Mouse (Mus musculus) midbrain, embryonic 13.5 days (tissue): ENCODE results near the gene Gpr182. TPM values are rescaled to one million over a fixed set of nuclear protein-coding genes. Genes with fewer than 3 reads are reported as not detected.

Experiments
- ATAC-seq: fragments of 200-750 bp; cut with Nextera tagmentation; 2 replicates; pipeline ENCODE4 v1.8.0; 2017; ENCODE audit warnings: mild to moderate bottlenecking, moderate TSS enrichment, moderate library complexity
- H3K27ac ChIP-seq: fragments of 300-500 bp; sonication (generic); 2 replicates; pipeline ENCODE4 v1.5.1; 2015; ENCODE audit warnings: inconsistent platforms, mild to moderate bottlenecking, moderate library complexity
- H3K27me3 ChIP-seq: fragments of 300-500 bp; sonication (generic); 2 replicates; pipeline ENCODE4 v1.6.1; 2015; ENCODE audit warnings: mild to moderate bottlenecking, inconsistent platforms
- H3K36me3 ChIP-seq: fragments of 300-500 bp; sonication (generic); 2 replicates; pipeline ENCODE4 v1.6.1; 2015; ENCODE audit warnings: mild to moderate bottlenecking, inconsistent platforms
- H3K4me1 ChIP-seq: fragments of 300-500 bp; sonication (generic); replicated peaks from 2 replicates; pipeline ENCODE4 v1.6.1; 2015; ENCODE audit warnings: inconsistent platforms
- H3K4me2 ChIP-seq: fragments of 300-500 bp; sonication (generic); replicated peaks from 2 replicates; pipeline ENCODE4 v1.6.1; 2015; ENCODE audit warnings: moderate library complexity, mild to moderate bottlenecking, inconsistent platforms
- H3K4me3 ChIP-seq: fragments of 300-500 bp; sonication (generic); replicated peaks from 2 replicates; pipeline ENCODE4 v1.5.1; 2015; ENCODE audit warnings: mild to moderate bottlenecking, inconsistent platforms
- H3K9ac ChIP-seq: fragments of 300-500 bp; sonication (generic); replicated peaks from 2 replicates; pipeline ENCODE4 v1.6.1; 2015; ENCODE audit warnings: mild to moderate bottlenecking, inconsistent platforms
- H3K9me3 ChIP-seq: fragments of 300-500 bp; sonication (generic); 2 replicates; pipeline ENCODE4 v1.6.1; 2016; ENCODE audit warnings: mild to moderate bottlenecking, inconsistent platforms
- WGBS: fragments of 180-500 bp; shearing (Covaris S2); methylation state at CpG from one replicate; pipeline ENCODE4 v1.1.7; 2015; 5-methylcytosine and 5-hydroxymethylcytosine counted together
- polyA plus RNA-seq: library from polyadenylated mRNA; unstranded; fragments of >200 nt; fragmentation: Nextera tagmentation; extraction: Ambion mirVana; gene quantifications from 2 replicates; pipeline ENCODE4 v1.2.1, GENCODE M21; 2015

Gene Gpr182
- polyA plus RNA-seq, 1 experiment from 2014 or later: 0.39 TPM

DNA sequence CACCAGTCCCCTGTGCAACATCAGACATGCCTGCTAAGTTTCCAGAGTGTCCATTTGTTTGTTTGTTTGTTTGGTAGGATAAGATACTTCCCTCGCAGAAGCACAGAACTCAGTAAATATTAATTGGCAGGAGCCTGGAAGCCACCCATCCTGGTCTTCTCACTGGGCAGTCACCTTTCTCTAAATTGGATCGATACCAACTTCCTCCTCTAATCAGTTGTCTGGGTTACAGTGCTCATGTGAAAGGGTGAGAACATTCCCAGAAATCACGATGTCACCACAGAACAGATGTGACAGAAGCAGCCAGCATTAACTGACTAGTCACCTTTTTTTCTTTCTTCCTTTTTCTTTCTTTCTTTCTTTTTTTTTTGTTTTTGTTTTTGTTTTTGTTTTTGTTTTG is 3.7 kb upstream of the Gpr182 start:
- no peaks in the 10 kb centered on the region for H3K4me1 ChIP-seq
- H3K4me2 ChIP-seq: no peak overlapping the region
- 85% methylated on average over 3 of the region's 3 CpGs for WGBS
- H3K9me3 ChIP-seq: no peaks in the 10 kb centered on the region
- H3K27ac ChIP-seq: no peak overlapping the region
- no peak overlapping the region for H3K9ac ChIP-seq
- H3K36me3 ChIP-seq: no peaks in the 10 kb centered on the region
- no peaks in the 10 kb centered on the region for H3K27me3 ChIP-seq
- no peak overlapping the region for H3K4me3 ChIP-seq
- ATAC-seq: no peak

DNA sequence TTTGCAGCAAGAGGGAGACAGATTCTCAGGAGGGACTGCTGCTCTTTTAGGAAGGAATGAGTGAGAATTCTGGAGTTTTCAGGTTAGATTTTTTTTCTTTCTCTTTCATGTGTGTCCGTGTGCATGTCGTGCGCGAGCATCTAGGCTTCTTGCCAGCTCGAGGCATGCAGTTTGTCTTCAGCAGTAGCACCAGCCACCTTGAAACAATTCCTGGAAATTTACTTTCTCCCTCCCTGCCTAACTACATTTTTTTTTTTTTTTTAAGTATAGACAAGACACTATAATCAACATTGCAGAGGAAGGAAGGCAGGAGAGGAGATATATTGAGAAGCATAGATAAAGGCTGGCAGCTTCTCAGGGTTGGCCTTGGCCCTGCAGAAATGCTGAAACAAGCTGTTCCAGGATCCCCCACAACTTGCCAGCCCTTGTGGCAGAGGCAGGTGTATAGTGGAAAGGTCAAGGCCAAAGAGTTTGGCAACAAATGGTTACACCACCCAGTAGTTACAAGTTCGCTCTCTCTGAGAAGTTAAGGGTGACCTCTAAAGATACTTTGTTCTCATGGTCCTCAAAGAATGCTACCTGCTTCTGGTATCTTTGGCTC is 3.1 kb upstream of the Gpr182 start:
- Histone ChIP-seq H3K4me1 (peaks cover 4% of the 10 kb centered on the region; the same call in 1 of the 2 replicates), H3K36me3 (no peaks in the 10 kb centered on the region), H3K9ac (no peak overlapping the region), H3K4me2 (no peak overlapping the region), H3K27me3 (no peaks in the 10 kb centered on the region), H3K9me3 (no peaks in the 10 kb centered on the region), H3K4me3 (no peak overlapping the region), H3K27ac (no peak overlapping the region)
- WGBS: 88% methylated on average over 6 of the region's 6 CpGs
- no peak for ATAC-seq

DNA sequence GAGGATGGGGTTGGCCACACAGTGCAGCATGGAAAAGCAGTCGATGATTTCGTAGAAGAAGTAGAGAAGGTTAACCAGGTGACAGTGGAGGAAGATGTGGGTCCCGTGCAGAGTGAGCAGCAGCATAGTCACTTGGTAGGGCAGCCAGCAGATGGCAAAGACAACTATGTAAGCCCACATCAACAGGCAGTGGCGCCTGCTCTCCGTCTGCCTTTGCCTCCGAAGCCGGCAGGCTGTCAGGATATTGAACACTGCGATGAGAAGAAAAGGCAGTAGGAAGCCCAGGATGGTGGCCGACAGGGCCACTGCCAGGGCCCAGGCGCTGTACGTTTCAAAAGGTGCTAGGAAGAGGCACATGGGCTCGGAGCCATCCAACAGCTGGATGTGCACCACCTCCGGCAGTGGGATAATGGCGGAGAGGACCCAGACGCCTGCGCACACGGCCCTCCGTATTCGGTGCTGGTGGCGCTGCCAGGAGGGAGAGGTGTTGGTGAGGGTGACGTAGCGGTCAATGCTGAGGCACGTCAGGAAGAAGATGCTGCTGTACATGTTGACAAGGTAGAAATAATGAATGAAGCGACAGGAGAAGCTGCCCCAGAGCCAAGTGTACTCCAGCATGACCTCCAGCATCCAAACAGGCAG is 1.3 kb downstream of the Gpr182 start:
- peak overlapping the region; percentile 26 for H3K4me3 ChIP-seq
- H3K4me1 ChIP-seq: peaks cover 12% of the 10 kb centered on the region
- H3K9ac ChIP-seq: 0 out of 2 replicates have a peak overlapping the region, but pooled peaks have one; percentile 41
- H3K27me3 ChIP-seq: no peaks in the 10 kb centered on the region
- H3K9me3 ChIP-seq: no peaks in the 10 kb centered on the region
- WGBS: 50% methylated on average over 24 of the region's 24 CpGs
- H3K27ac ChIP-seq: no peak overlapping the region
- peaks cover 37% of the 10 kb centered on the region for H3K36me3 ChIP-seq
- peak overlapping the region; percentile 41 for H3K4me2 ChIP-seq
- no peak for ATAC-seq

DNA sequence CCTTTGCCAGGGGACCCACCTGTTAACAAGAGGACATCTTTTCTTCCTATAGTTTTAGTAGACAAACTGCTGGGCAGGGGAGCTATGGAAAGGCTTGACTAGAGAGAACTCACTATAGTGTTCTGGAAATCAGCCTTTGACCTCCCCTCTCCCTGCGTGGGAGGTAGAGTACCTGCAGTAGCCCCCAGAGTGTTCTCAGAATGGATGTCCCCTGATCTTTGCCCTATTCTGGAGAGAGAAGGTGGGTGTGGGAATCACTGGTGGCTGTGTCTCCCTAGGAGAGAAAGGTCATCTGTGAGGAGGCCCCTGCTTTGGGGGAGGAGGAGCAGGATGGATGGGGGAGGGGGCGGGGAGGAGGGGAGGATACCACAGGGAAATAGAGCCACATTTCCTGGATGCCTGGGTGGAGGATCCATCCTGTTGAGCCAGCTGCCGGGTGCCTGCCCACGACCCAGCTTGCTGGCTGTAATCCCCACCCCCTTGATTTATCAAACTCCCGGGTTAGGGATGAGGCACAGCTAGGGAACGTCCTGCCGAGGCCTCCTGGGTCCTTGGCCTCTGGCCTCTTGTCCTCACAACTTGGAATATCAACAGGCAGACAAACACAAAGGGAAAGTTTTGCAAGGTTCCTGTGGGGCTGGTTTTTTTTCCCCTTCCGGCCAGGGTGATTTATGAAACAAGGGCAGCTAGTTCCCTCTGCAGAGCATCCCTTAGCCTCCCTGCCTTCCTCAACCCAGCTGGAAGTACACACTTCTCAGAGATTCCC is 2.5 kb downstream of the Gpr182 start:
- no peak for ATAC-seq
- no peak overlapping the region for H3K9ac ChIP-seq
- 19% methylated on average over 8 of the region's 8 CpGs for WGBS
- peaks cover 49% of the 10 kb centered on the region for H3K36me3 ChIP-seq
- no peak overlapping the region for H3K4me3 ChIP-seq
- H3K4me2 ChIP-seq: no peak overlapping the region
- no peaks in the 10 kb centered on the region for H3K9me3 ChIP-seq
- H3K4me1 ChIP-seq: peaks cover 12% of the 10 kb centered on the region
- no peak overlapping the region for H3K27ac ChIP-seq
- H3K27me3 ChIP-seq: no peaks in the 10 kb centered on the region

DNA sequence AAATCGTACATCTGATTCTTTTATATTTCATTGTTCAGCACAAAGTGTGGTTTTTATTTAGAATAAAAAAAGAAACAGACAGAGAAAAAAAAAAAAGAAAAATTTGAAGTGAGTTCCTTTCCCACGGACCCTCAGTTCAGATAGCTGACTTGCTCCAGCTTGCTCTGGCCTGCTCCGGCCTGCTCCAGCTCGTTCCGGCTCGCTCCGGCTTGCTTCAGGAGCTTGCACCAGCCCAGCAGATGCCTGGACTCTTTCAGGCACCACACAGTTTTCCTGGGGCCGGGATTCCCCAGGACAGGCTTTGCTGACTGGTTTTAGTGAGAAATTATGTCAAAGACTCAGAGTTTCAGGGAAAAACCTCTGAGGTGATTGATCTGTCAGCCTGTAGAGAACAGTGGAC is 4.3 kb downstream of the Gpr182 start:
- 95% methylated on average over 8 of the region's 8 CpGs for WGBS
- H3K36me3 ChIP-seq: peaks cover 67% of the 10 kb centered on the region
- peaks cover 12% of the 10 kb centered on the region for H3K4me1 ChIP-seq
- no peaks in the 10 kb centered on the region for H3K27me3 ChIP-seq
- no peak overlapping the region for H3K4me3 ChIP-seq
- no peak overlapping the region for H3K4me2 ChIP-seq
- no peak for ATAC-seq
- no peak overlapping the region for H3K27ac ChIP-seq
- H3K9me3 ChIP-seq: no peaks in the 10 kb centered on the region
- no peak overlapping the region for H3K9ac ChIP-seq

DNA sequence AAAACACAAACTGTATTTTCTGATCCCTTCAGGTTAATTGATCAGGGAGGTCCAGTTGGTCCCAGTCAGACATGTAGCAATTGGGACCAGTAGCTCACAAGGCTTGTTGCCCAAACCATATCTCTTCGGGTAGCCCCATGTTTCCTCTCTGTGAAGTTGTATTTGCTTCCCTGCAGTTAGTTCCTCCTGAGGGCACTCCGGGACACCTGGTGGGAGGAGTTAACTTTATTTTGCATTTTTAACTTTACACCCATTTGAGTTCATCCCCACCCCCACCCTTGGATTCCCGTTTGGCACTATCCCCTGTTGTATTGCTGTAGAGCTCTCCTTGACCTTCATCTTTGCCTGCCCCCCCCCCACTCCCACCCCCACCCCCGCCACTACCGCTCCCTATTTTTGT is 5.6 kb downstream of the Gpr182 start:
- no peak overlapping the region for H3K9ac ChIP-seq
- 80% methylated on average over 5 of the region's 5 CpGs for whole genome bisulfite sequencing
- H3K27me3 ChIP-seq: no peaks in the 10 kb centered on the region
- no peak overlapping the region for H3K4me3 ChIP-seq
- peaks cover 77% of the 10 kb centered on the region for H3K36me3 ChIP-seq
- ATAC-seq: no peak
- H3K4me1 ChIP-seq: peaks cover 15% of the 10 kb centered on the region
- H3K9me3 ChIP-seq: no peaks in the 10 kb centered on the region
- H3K27ac ChIP-seq: no peak overlapping the region
- no peak overlapping the region for H3K4me2 ChIP-seq

DNA sequence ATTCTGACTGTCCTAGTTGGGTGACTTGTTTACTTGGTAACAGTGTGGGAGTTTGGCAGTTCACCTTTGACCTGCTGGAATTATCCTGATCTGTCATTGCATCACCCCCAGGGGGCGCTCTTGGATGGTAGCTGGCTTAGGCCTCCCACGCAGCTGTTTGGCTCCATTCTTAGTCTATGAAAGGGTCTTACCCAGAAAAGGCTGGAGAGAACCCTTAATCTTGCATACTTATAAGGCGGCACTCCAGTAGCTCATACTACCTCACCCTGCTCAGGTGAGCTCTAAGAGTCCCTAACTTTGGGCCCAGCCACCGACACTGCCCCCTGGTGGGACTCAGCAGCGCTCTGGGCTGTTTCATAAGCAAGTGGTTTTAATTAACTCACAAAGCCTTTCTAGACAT is 6.9 kb downstream of the Gpr182 start:
- H3K27ac ChIP-seq: no peak overlapping the region
- WGBS: 67% methylated on average over 5 of the region's 5 CpGs
- no peaks in the 10 kb centered on the region for H3K9me3 ChIP-seq
- H3K4me2 ChIP-seq: no peak overlapping the region
- H3K27me3 ChIP-seq: no peaks in the 10 kb centered on the region
- H3K4me1 ChIP-seq: peaks cover 20% of the 10 kb centered on the region
- no peak overlapping the region for H3K9ac ChIP-seq
- H3K4me3 ChIP-seq: no peak overlapping the region
- peaks cover 77% of the 10 kb centered on the region for H3K36me3 ChIP-seq
- no peak for ATAC-seq

DNA sequence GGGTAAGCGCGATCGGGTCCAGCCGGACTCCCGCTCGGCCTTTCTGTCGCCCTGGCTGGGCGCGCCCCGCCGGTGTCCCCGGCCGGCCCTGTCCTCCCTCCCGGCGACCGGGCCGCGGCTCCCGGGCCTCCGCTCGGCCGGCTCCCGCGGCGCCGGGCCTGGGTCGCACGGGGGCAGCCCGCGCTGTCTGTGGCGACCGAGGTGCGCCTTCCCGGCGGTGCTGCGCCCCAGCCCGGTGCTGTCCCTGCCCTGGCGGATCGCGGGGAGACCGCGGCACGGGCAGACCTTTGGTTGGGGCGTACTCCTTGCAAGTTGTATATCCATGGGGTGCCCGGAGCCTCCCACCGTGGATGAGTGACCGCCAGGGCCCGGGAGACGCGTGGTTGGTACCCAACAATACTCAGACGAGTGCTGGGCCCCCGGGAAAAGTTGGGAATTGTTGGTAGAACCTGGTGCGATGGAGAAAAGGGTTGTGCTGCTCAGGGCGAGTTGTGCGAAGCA is 11.8 kb downstream of the Gpr182 start:
- Histone ChIP-seq H3K4me2 (peak overlapping the region; percentile 77), H3K27me3 (peaks cover 9% of the 10 kb centered on the region; the same call in 1 of the 2 replicates), H3K27ac (peak overlapping the region; percentile 82), H3K9me3 (no peaks in the 10 kb centered on the region), H3K4me1 (peaks cover 12% of the 10 kb centered on the region), H3K36me3 (peaks cover 35% of the 10 kb centered on the region), H3K4me3 (peak overlapping the region; percentile 96), H3K9ac (peak overlapping the region; percentile 95)
- WGBS: under 1% methylated on average over 55 of the region's 55 CpGs
- ATAC-seq: peak; percentile 77

DNA sequence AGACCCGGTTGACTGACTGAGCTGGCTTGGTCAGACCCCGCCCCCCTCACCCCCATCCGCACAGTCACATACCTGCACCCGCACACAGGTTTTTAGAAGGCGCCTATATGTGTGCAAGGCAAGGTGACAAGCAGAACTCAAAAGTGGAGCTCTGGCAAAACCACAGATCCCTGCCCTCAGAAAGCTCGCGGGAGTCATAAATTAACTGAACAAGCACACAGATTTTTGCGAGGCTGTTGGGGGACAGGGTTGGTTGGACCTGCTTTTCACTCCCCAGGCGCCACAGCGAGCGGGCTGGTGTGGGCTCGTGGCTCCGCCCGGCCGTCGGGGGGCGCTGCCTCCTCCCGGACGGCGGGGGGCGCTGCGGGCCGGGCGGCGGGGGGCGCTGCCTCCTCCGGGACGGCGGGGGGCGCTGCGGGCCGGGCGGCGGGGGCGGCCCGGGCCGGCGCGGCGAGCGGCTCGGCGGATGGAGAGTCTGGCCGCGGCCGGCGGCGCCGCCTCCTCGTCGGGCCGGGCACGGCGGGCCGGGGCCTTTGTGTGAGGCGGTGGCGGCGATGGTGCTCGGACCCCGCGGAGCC is 12.4 kb downstream of the Gpr182 start, which contains the start of gene Zbtb39:
Gene Zbtb39, plus strand, starts transcription at position 456 of the 578 bp plus-strand sequence.
- Histone ChIP-seq H3K4me1 (peaks cover 12% of the 10 kb centered on the region), H3K9me3 (no peaks in the 10 kb centered on the region), H3K4me2 (peak within 1 kb of the TSS; percentile 77), H3K9ac (peak within 1 kb of the TSS; percentile 95), H3K27ac (peak within 1 kb of the TSS; percentile 82), H3K4me3 (peak within 1 kb of the TSS; percentile 96), H3K36me3 (peaks cover 29% of the 10 kb centered on the region), H3K27me3 (peaks cover 9% of the 10 kb centered on the region; the same call in 1 of the 2 replicates)
- 2% methylated on average over 26 of the region's 61 CpGs for WGBS
- ATAC-seq: peak; percentile 90

DNA sequence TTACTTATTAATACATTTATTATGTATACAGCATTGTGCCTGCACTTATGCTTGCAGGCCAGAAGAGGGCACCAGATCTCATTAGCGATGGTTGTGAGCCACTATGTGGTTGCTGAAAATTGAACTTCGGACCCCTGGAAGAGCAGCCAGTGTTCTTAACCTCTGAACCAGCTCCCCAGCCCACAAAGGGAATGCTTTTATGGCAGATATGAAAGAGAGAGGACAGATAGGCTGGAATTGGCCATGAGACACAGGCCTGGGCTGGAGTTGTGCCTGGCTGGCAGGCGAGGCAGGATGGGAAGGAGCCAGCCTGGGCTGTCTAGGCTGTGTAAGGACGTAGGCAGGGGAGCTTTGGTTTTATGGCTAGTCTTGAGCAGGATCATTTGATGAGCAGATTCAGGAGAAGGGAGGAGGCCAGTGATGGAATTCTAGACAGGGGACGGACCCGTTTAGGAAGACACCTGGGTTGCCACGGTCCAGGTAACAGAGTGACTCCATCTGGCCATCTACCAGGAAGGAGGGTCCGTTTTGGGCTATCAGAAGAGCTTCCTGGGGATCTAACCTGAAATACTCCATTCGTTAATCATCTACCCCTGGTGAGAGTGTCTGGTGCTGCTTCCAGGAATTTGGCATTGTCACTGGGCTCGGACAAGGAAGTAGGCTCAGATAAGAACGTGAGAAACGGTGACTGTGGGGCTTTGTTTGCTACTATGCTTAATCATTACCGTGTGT is 13.2 kb downstream of the Gpr182 start:
- Histone ChIP-seq H3K36me3 (peaks cover 21% of the 10 kb centered on the region), H3K4me1 (peaks cover 12% of the 10 kb centered on the region), H3K4me3 (no peak overlapping the region), H3K27me3 (peaks cover 14% of the 10 kb centered on the region; the same call in 1 of the 2 replicates), H3K27ac (no peak overlapping the region), H3K9me3 (no peaks in the 10 kb centered on the region), H3K4me2 (no peak overlapping the region), H3K9ac (no peak overlapping the region)
- WGBS: 57% methylated on average over 13 of the region's 13 CpGs
- ATAC-seq: no peak

DNA sequence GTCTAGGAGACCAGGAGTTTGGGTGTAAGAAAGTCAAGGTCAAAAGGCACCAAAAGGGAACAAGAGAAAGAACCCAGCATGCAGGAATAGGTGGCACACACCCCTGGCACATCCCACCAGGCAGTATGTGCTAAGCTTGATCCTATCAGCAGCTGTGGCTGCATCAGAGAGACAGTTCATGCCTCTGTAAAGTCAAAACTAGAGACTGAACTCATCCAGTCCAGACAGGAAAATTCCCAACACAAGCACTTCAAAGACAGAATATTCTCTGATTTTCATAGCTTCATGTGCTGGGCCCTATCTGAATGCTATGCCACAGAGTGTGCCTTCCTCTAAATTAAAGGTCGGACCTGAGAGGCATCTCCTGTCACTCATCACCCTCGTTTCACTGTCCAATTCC is 14.0 kb downstream of the Gpr182 start:
- no peaks in the 10 kb centered on the region for H3K9me3 ChIP-seq
- H3K9ac ChIP-seq: no peak overlapping the region
- no peak overlapping the region for H3K27ac ChIP-seq
- no peak overlapping the region for H3K4me3 ChIP-seq
- no peak overlapping the region for H3K4me2 ChIP-seq
- H3K36me3 ChIP-seq: peaks cover 13% of the 10 kb centered on the region
- ATAC-seq: no peak
- peaks cover 12% of the 10 kb centered on the region for H3K4me1 ChIP-seq
- peaks cover 18% of the 10 kb centered on the region; the same call in 1 of the 2 replicates for H3K27me3 ChIP-seq
- WGBS: 23% methylated on average over 2 of the region's 2 CpGs
